Mouse (Mus musculus): Measurements from ENCODE around the gene Ctsw.
A peak's percentile ranks its signal among the peaks of the same experiment; 100 is the strongest.

Ctsw gene

GRCm38 (mm10) chr19:5432992-5433852 is 35.1 kb downstream of the Ctsw start:
- no peak for DNase-seq (ENCODE audit: low spot score in 2 of 2)

- no peak for DNase-seq (ENCODE audit: low spot score in 2 of 2)
Observed at GRCm38 (mm10) chr19:5431911-5432464, 36.3 kb downstream of the Ctsw start.

GRCm38 (mm10) chr19:5430408-5430807 is 37.9 kb downstream of the Ctsw start:
- no peak for DNase-seq (ENCODE audit: low spot score in 2 of 2)

GRCm38 (mm10) chr19:5429806-5430205 is 38.5 kb downstream of the Ctsw start:
- no peak for DNase-seq (ENCODE audit: low spot score in 2 of 2)

GRCm38 (mm10) chr19:5429219-5429618 is 39.1 kb downstream of the Ctsw start:
- no peak for DNase-seq (ENCODE audit: low spot score in 2 of 2)

GRCm38 (mm10) chr19:5428083-5428482 is 40.2 kb downstream of the Ctsw start:
- DNase-seq (ENCODE audit: low spot score in 2 of 2), result no peak

GRCm38 (mm10) chr19:5426640-5427290 is 41.5 kb downstream of the Ctsw start:
- DNase-seq (ENCODE audit: low spot score in 2 of 2), result no peak

- DNase-seq (ENCODE audit: low spot score in 2 of 2), result peak in 1 of 2 experiments; percentile 24
Observed at GRCm38 (mm10) chr19:5425906-5426565, 42.3 kb downstream of the Ctsw start.

GRCm38 (mm10) chr19:5424782-5425741 is 43.2 kb downstream of the Ctsw start, which contains the start of the genes Drap1 and AI837181:
Gene Drap1, minus strand, starts transcription at chr19:5424979.
Gene AI837181, plus strand, starts transcription at chr19:5425144.
- DNase-seq (ENCODE audit: low spot score in 2 of 2), result peak; percentile 76 to 92

GRCm38 (mm10) chr19:5424092-5424781 is 44.1 kb downstream of the Ctsw start:
- peak; percentile 66 to 69 for DNase-seq (ENCODE audit: low spot score in 2 of 2)

- DNase-seq (ENCODE audit: low spot score in 2 of 2), result no peak
Observed at GRCm38 (mm10) chr19:5423561-5423960, 44.7 kb downstream of the Ctsw start.

- no peak for DNase-seq (ENCODE audit: low spot score in 2 of 2)
Observed at GRCm38 (mm10) chr19:5422895-5423443, 45.3 kb downstream of the Ctsw start.

- DNase-seq (ENCODE audit: low spot score in 2 of 2), result no peak
Observed at GRCm38 (mm10) chr19:5422267-5422666, 46.0 kb downstream of the Ctsw start.

GRCm38 (mm10) chr19:5421784-5422183 is 46.5 kb downstream of the Ctsw start:
- no peak for DNase-seq (ENCODE audit: low spot score in 2 of 2)

GRCm38 (mm10) chr19:5420579-5420978 is 47.7 kb downstream of the Ctsw start:
- DNase-seq (ENCODE audit: low spot score in 2 of 2), result no peak

- DNase-seq (ENCODE audit: low spot score in 2 of 2), result no peak
Observed at GRCm38 (mm10) chr19:5419630-5420029, 48.7 kb downstream of the Ctsw start.

- DNase-seq (ENCODE audit: low spot score in 2 of 2), result no peak
Observed at GRCm38 (mm10) chr19:5418750-5419466, 49.4 kb downstream of the Ctsw start.

Data from frontal cortex, postnatal 10 days (tissue).